Mouse (Mus musculus) kidney, adult 2 months (tissue): ENCODE measurements at regions not wholly inside any gene's neighbourhood (a gene's known extent, or its start where the extent isn't known, plus 50 kb on each side); places are given as distances from the start of the nearest gene placed in this dataset.

Experiments
- DNase-seq: peaks from one replicate; pipeline ENCODE4 v3.0.0; 2021
- H3K27ac ChIP-seq: fragments of 200-500 bp; 2 replicates; pipeline ENCODE4 v1.5.1; 2012; ENCODE audit warnings: low read depth, low read length, control low read depth, inconsistent platforms; ENCODE audit not compliant: insufficient read depth
- H3K27me3 ChIP-seq: fragments of 200-500 bp; replicated peaks from 2 replicates; pipeline ENCODE4 v1.6.1; 2012; ENCODE audit warnings: mild to moderate bottlenecking, moderate library complexity, low read length, inconsistent platforms; ENCODE audit not compliant: control insufficient read depth, insufficient read depth
- H3K36me3 ChIP-seq: fragments of 200-500 bp; 2 replicates; pipeline ENCODE4 v1.6.1; 2012; ENCODE audit warnings: mild to moderate bottlenecking, moderate library complexity, low read length, inconsistent platforms; ENCODE audit not compliant: control insufficient read depth, insufficient read depth
- H3K4me1 ChIP-seq: fragments of 200-500 bp; 2 replicates; pipeline ENCODE4 v1.6.1; 2011; ENCODE audit warnings: low read length; ENCODE audit not compliant: control insufficient read depth, insufficient read depth
- H3K4me3 ChIP-seq: fragments of 200-500 bp; 2 replicates; pipeline ENCODE4 v1.5.1; 2011; ENCODE audit warnings: mild to moderate bottlenecking, low read depth, low read length, control low read depth; ENCODE audit not compliant: insufficient read depth
- CTCF ChIP-seq: fragments of 200-500 bp; conservative IDR thresholded peaks from 2 replicates; pipeline ENCODE4 v1.5.1; 2011; ENCODE audit warnings: low read depth, mild to moderate bottlenecking, control low read depth, low read length, moderate library complexity, mixed read lengths; ENCODE audit not compliant: insufficient read depth, insufficient read length
- POLR2A ChIP-seq: fragments of 200-500 bp; IDR thresholded peaks from one replicate; pipeline ENCODE4 v1.6.1; 2011; ENCODE audit warnings: low read depth, low read length, control low read depth
- WGBS: fragments of 180-500 bp; shearing (Covaris S2); methylation state at CpG from one replicate; pipeline ENCODE4 v1.1.7; 2018; 5-methylcytosine and 5-hydroxymethylcytosine counted together

DNA sequence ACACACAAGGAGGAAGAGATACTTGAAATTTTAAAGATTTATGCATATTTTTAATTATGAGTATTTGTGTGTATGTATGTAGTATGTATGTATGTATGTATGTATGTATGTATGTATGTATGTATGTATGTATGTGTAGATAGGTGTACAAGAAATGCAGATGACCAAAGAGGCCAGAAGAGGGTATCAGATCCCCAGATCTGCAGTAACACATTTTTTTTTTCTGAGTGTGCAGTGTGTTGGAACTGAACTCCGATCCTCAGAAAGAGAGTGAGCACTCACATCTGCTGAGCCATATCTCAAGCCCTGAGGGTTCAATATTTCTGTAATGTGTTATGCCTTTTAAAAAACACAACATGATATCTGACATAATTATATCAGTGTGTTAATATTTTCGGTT, 138.0 kb upstream of the Klf6 start:
- 90% methylated on average over 2 of the region's 2 CpGs for WGBS
- H3K36me3 ChIP-seq = no peaks in the 10 kb centered on the region
- 0 out of 2 replicates have a peak, but pooled peaks cover 2% of the 10 kb centered on the region for H3K4me1 ChIP-seq
- no peak for DNase-seq
- H3K27me3 ChIP-seq = no peaks in the 10 kb centered on the region
- TF ChIP-seq CTCF = no peak
- TF ChIP-seq POLR2A = no peak
- H3K4me3 ChIP-seq = no peak overlapping the region
- no peak overlapping the region for H3K27ac ChIP-seq

DNA sequence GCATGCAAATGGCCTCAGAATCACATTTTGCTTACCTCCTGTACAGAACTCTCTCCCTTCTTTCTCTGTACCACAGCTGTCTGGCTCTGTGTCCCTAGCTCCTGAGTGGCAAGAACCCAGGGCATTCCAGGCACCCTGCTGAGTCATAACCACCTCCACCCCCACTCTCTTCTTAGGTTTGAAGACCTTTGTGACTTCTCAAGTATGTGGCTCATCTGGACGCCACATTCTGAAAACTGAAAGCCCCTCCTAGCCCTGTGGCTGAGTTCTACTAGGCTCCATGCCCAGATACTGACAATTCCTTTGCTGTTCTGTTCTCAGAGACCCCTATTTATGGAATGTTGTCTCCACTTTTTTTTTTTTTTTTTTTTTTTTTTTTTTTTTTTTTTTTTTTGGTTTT, 136.9 kb upstream of the Klf6 start:
- TF ChIP-seq POLR2A (no peak), CTCF (no peak)
- WGBS = 39% methylated on average over 1 of the region's 1 CpGs
- Histone ChIP-seq H3K27ac (no peak overlapping the region), H3K4me1 (0 out of 2 replicates have a peak, but pooled peaks cover 2% of the 10 kb centered on the region), H3K27me3 (no peaks in the 10 kb centered on the region), H3K36me3 (no peaks in the 10 kb centered on the region), H3K4me3 (no peak overlapping the region)
- no peak for DNase-seq

DNA sequence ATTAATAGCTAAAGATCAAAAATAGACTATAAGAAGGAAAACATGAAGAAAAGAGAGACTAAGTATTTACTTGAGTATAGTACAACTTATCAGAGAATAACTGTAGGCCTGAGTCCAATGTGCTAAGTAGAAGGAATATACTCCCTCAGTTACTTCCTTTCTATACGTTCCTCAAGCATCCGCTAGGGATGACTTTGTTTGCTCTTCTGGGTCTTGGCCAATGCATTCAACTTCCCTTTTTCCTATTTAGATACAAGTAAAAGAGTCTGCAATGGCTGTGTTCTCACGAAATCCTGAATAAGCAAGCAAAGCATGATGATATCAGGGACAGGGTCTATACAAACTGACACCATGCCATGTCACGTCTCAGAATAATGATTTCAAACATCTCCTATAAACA, 135.3 kb upstream of the Klf6 start:
- WGBS = 87% methylated on average over 4 of the region's 4 CpGs
- no peak for DNase-seq
- no peak overlapping the region for H3K4me3 ChIP-seq
- no peak overlapping the region for H3K27ac ChIP-seq
- H3K36me3 ChIP-seq = no peaks in the 10 kb centered on the region
- no peak for TF ChIP-seq CTCF
- no peak for TF ChIP-seq POLR2A
- no peaks in the 10 kb centered on the region for H3K27me3 ChIP-seq
- H3K4me1 ChIP-seq = 0 out of 2 replicates have a peak, but pooled peaks cover 2% of the 10 kb centered on the region

DNA sequence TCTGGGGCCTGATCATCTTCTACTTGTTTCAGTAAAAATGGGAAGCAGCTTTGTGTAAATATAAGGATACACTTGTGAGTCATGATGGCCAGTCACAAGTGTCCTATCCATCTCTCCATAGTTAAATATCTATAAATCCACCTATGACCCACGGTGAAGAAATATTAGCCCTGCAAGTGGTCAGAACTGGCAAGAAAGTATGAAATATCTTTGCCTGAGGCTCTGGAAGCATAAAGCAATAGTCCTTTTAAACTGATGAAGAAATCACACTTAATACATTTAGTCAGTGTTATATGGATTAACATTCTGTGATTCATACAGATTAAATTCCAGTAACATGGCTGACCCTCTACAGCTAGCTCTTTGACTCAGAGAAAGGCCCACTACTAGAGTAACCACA, 134.8 kb upstream of the Klf6 start:
- Histone ChIP-seq H3K27me3 (no peaks in the 10 kb centered on the region), H3K36me3 (no peaks in the 10 kb centered on the region), H3K4me3 (no peak overlapping the region), H3K27ac (no peak overlapping the region), H3K4me1 (0 out of 2 replicates have a peak, but pooled peaks cover 2% of the 10 kb centered on the region)
- WGBS = 84% methylated on average over 1 of the region's 1 CpGs
- no peak for DNase-seq
- TF ChIP-seq POLR2A (no peak), CTCF (no peak)

DNA sequence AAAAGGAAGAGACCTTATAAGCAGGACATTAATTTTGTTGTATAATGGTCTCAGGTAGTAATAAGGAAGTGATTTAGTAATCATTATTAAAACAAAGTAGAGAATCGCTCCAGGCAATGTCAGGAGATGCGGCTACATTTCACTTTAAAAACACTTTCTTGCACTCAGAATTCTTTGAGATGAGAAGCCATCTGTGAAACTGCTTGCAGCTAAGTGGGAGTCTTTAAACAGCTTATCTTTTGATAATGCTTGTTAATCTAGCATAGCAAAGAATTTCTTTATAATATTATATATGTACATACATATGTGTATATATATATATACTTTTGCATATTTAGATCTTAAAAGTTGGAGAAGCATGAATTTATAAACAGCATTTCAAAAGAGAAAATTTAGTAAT, 133.1 kb upstream of the Klf6 start:
- TF ChIP-seq CTCF (no peak), POLR2A (no peak)
- no peaks in the 10 kb centered on the region for H3K27me3 ChIP-seq
- no peak overlapping the region for H3K4me3 ChIP-seq
- no peaks in the 10 kb centered on the region for H3K36me3 ChIP-seq
- DNase-seq = no peak
- 0 out of 2 replicates have a peak, but pooled peaks cover 2% of the 10 kb centered on the region for H3K4me1 ChIP-seq
- no peak overlapping the region for H3K27ac ChIP-seq
- 89% methylated on average over 2 of the region's 2 CpGs for WGBS

DNA sequence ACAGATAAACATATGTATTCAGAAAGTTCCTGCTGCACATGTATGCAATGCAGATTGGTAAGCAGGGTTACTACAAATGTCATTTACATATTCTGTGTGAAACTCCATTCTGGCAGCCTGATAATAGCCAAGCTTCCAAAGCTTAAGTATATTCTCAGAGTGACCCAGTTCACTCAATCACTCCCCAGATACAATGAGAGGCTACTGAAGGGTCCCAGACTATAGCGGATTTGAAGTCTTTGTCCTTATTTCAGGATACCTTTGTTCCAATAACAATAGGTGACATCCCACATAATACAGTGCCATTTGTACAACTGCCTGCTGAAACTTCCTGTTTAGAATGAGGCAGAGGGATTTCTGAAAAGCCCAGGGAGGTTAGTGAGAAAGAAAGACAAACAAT, 132.5 kb upstream of the Klf6 start:
- 81% methylated on average over 1 of the region's 1 CpGs for WGBS
- H3K4me3 ChIP-seq = no peak overlapping the region
- no peak for DNase-seq

DNA sequence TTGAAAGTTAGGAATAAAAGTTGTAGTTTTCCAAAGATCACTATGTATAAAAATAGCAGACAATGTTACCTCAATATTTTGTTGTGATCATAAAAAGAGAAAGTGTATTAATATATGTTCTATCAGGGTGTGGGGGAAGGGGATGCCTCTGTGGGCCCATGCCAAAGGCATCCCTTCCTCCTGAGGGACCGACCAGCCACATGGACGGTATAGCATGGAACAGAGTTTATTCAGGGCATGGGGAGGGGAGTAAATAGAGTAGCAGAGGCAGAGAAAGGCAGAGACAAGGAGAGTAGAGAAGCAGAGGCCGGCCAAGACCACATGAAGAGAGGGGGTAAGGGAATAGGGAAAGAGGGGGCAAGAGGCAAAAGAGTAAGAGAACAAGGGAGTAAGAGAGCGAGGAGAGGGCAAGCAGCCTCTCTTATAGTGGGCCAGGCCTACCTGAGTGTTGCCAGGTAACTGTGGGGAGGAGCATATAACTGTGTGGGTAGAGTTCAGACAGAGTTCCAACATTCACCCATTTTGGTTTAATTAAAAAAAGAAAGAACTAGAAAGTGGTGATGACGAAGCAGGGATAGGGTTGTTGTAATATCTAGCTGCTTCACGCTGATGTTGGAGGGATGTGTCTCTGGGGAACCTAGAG, 131.7 kb upstream of the Klf6 start:
- no peak for DNase-seq
- TF ChIP-seq CTCF (no peak), POLR2A (no peak)
- WGBS = 92% methylated on average over 6 of the region's 6 CpGs
- Histone ChIP-seq H3K36me3 (no peaks in the 10 kb centered on the region), H3K27me3 (no peaks in the 10 kb centered on the region), H3K4me1 (no peaks in the 10 kb centered on the region), H3K27ac (no peak overlapping the region), H3K4me3 (no peak overlapping the region)

More for the DNA sequence above, 132.5 kb upstream of the Klf6 start:
- Histone ChIP-seq H3K27me3 (no peaks in the 10 kb centered on the region), H3K4me1 (0 out of 2 replicates have a peak, but pooled peaks cover 2% of the 10 kb centered on the region), H3K36me3 (no peaks in the 10 kb centered on the region), H3K27ac (no peak overlapping the region)
- no peak for TF ChIP-seq CTCF
- TF ChIP-seq POLR2A = no peak
